Mouse (Mus musculus): Measurements from ENCODE around the gene Zfp536.

DNA sequence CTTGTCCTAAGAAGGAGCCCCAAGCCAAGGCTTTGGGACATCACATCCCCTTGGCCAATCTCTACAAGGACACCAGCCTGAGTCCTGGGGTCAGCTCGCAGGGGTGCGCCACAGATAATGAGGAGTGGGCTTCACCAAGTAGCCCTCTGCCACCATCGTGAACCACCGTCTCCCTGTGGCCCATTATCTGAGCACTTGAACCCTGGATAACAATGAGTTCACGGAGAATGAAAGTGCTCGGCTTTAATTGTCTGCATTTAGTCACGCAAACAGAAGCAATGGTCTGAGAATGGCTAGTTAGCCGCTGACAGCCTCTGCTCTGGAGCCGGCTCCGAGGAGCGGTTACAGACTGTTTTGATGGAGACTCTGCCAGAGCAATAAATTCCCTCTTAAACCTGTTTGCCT, 84.3 kb downstream of the Zfp536 start:
- no peak for TF ChIP-seq POLR2A (IDR thresholded peaks at IDR 0.05; ENCODE audit: borderline replicate concordance, low read depth, low read length)
- no peak for TF ChIP-seq CTCF (IDR thresholded peaks at IDR 0.05; ENCODE audit: low read depth, low read length)

Measured in bone marrow macrophage, adult 2 months (primary cell).